Mouse (Mus musculus) testis, postnatal 10 days (tissue): Measurements from ENCODE around the gene Elmo3.

Experiments
- DNase-seq: peaks from one replicate; pipeline ENCODE4 v3.0.0; 2021; ENCODE audit warnings: low spot score

The Elmo3 gene

DNA sequence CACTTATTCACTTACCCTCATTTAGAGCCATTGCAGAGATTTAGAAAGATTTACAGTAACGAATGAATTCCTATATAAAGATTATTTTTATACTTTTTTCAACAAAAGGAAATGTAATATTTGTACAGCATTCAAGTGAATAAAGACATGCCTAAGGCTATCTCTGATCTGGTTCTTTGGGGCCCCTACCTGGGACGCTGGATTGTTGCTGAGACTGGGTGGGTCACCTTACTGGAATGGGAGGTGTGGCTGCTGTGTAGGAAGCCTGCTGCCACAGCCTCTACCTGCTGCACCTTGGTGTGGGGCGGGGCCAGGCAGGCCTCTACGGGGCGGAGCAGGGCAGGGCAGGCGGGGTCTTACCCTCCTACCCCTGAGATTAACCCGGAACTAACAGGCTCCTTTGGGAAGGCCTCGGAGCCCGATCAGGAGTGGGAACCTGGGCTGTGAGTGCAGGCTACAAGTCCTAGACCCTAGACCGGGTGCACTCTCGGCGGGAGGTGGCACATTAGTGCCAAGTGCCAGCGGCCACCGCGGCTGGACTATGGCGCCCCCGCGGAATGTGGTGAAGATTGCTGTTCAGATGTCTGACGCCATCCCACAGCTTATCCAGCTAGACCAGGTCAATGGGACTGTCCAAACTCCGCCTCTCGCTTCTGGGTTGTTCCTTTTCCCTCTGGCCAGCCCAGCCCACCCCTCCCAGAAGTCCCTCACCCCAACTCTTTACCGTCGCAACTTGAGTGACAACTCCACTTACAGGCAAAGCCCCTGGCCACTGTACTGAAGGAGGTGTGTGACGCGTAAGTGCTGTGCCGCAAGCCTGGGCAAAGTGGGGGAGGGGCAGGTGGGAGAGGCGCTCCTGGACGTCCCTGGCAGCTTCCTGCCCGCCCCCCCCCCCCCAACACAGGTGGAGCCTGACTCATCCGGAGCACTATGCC is at the start of gene Elmo3:
Gene Elmo3, plus strand, starts transcription at position 391 of the 935 bp plus-strand sequence.
- DNase-seq = peak; percentile 78

DNA sequence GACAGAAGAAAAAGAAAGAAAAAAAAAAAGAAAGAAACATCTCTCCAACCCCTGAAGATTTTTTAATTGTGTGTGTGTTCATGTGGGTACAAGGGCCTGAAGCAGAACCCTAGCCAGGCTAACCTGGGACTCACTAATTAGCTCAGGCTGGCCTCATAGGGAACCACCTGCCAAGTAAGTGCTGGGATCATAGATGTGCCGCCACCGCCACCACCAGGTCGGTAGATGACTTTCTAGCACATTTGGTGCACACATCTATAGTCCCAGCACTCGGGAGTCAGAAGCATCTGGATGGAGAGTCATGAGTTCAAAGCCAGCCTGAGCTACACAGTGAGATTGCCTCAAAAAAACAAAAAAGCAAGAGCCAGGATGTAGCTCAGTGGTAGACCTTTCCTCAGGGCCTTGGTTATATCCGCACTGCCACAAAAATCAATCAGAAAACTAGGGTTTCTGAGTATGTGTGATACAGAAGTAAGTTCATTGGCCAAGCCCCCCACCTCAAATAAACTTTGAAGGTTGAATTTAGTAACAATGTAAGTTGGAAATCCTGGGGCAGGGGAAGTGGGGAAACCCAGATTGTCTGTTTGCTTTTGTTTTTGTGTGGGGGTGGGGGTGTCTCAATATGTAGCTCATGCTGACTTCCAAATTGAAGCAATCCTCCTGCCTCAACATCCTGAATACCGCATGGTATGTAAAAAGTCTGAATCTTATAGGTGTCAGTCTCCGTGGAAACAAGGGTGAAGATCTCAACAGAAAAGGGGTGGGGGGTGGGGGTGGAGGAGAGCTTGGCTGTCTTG is 47.9 kb upstream of the Elmo3 start:
- DNase-seq = peak; percentile 30

- DNase-seq = peak; percentile 55
Measured at GRCm38 (mm10) chr8:105258911-105259720, 46.3 kb upstream of the Elmo3 start.

GRCm38 (mm10) chr8:105259721-105260320 is 45.6 kb upstream of the Elmo3 start:
- peak; percentile 93 for DNase-seq

DNA sequence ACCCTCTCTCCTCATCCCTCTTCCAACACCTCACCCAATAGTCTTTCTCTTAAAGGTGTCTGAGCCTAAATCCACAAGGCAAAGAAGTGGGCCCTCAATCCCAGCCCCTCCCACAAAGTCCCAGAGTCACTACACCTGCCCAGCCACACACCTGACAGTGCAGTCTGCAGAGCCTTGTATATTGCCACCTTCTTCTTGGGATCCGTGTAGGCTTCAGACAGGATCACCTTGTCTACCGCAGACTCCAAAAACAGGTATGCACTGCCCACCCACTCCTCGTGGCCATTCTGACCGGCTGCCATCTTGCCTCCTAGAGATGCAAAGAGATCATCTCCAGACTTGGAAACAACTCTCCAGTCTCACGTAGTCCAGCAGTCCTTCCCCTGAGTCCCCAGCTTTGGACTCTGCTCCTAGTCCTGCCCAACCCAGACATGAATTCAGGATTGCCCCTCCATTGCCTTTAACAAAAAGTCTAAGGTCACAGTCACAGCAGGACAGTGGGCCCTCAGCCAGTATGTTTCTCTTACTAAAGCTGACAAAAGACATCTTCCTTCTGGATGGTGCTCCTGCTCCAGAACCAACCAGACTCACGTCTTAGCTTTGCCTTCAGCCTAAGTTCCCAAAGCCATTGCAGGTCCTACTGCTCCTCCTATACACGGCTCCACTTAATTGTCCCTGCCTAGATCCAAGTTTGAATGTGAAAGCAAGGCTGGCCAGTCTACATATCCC is 44.9 kb upstream of the Elmo3 start:
- DNase-seq = peak; percentile 37

GRCm38 (mm10) chr8:105261326-105261980 is 43.9 kb upstream of the Elmo3 start:
- DNase-seq = peak; percentile 38

DNA sequence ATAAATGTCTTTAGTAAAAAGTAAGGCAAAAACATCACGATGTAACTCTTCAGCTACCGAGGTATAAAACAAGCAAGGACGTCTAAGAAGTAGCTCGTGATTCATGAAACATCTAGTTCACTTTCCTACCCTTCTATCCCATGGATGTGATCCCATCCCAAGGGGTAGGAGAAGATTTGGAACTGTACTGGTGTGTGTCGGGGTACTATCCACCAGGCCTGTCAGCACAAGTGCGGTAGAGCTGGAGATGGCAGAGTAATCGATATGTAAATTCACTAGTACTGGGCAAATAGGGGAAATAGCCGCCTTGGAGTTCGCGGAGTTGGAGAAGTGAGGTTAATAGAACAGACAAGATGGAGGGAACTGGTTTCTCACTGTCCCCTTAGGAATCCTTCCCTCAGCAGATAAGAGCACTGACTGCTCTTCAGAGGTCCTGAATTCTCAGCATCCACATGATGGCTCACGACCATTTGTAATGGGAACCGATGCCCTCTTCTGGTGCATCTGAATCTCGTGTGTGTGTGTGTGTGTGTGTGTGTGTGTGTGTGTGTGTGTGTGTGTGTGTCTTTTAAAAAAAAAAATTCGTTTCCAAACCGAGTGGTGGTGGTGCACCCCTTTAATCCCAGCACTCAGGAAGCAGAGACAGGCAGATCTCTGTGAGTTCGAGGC is 42.0 kb upstream of the Elmo3 start:
- DNase-seq = peak; percentile 30

DNA sequence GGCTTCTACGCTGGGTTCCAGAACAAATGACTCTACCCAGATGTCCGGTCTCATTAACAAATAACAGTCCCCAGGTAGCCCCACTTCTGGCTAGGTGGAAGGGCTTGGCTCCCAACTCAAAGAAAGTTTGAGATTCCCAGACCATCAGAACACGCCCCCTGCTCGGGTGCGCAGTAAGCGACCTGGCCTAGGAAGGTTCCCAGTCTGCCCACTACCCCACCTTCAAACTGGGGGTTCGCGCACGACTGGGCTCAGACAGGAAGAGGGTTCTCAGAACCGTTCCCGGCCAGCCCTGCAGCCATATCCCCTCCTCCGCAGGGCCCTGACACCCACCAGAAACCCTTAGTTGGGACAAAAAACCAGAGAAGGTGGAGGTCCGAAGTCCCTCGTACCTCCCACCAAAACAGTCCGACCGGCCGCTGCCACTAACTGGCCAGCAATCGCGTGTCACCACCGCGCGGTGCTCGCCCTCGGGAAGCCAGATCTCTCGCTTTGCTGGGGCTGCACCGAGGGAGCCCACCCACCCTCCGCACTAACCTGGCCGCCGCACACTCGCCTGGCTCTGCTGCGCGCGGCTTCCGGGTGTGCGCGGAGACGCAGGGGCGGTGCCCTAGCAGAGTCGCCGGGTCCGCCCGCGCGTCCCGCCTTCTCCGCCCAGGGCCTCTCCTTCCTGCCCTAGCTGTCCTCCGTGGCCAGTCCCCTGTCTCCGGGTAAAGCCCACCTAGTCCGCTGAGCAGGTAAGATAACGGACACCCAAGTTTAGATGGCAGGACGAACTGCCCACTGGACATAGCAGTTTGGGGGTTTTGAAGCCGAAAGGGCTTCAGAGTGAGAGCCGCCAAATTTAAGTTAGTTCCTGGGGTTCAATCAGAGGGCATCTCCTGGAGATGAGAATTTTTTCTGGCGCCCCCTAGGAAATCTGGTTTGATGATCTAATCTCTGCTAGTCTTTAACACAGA is 41.1 kb upstream of the Elmo3 start, which contains the start of the genes Tradd and Fbxl8:
Gene Tradd, minus strand, starts transcription at position 586 of the 959 bp plus-strand sequence.
Gene Fbxl8, plus strand, starts transcription at position 625 of the 959 bp plus-strand sequence.
- DNase-seq = peak; percentile 74

DNA sequence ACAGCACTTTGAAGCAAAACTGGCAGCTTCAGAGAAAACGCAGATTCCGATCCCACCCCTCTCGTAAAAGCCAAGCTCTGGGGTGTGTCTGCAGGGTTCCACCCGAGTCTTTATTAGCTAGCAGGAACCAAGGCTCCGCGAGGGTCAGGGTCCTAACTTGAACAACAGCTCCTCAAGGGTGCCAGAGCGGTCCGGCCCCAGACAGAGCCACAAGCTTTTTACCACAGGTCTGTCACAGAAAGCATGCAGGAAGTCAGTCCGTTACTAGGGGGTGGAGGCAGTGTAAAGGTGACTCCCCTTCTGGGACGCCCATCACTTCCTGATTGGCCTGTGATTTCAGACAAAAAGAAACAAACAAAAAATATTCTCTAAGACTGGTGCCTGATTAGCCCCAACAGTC is 40.3 kb upstream of the Elmo3 start:
- no peak for DNase-seq

GRCm38 (mm10) chr8:105266775-105267174 is 38.6 kb upstream of the Elmo3 start:
- DNase-seq = no peak

GRCm38 (mm10) chr8:105268342-105269074 is 36.9 kb upstream of the Elmo3 start:
- no peak for DNase-seq

- no peak for DNase-seq
Measured at GRCm38 (mm10) chr8:105269075-105269458, 36.3 kb upstream of the Elmo3 start.

DNA sequence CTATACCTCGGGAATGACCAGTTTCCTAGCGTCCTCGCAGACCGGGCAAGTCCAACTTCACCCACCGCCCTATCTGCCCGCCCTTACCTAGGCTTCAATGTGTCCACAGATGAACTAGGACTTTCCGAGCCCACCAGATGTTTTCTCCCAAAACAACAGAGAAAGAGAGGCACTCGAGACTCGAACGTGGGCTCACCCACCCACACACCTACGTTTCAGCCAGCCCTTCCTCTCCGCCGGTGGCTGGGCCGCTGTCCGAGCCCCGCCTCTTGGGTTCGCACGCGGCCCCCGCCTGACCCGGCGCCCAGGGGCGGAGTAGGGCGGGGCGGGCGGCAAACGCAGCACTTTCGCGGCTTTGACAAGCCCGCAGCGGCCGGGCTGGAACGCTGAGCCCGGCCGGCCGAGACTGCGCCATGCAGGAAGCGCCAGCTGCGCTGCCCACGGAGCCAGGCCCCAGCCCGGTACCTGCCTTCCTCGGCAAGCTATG is 35.9 kb upstream of the Elmo3 start, which contains the start of gene Hsf4:
Gene Hsf4, plus strand, starts transcription at position 341 of the 487 bp plus-strand sequence.
- DNase-seq = no peak

DNA sequence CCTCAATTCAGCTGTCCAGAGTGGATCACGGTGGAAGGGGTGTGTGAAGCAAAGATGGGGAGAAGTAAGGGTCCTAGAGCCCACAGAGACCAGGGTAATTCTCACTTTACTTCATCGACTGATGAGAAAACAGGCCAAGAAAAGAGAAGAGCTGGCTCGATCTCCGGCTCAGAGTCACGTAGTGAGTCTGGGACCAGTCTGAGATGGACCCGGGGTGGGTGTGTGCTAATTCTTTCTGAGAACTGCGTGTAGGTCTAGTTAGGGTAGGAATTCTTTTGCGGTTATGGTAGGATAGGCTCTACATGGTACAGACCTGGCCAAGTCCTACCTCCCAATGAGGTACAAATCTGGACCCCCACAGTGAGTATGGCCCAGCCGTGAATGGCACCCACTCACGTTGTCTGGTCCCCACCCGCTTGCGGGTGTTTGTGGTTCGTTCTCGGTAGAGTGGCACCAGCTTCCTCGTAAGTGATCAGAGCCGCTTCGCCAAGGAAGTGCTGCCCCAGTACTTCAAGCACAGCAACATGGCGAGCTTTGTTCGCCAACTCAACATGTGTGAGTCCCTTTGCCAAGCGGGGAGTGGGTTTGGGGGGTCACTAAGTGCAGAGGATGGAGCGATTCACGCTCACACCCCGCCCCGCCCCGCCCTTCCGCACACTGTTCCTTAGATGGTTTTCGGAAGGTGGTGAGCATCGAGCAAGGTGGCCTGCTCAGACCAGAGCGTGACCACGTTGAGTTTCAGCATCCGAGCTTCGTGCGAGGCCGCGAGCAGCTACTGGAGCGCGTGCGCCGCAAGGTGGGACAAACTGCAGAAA is 35.1 kb upstream of the Elmo3 start:
- no peak for DNase-seq

DNA sequence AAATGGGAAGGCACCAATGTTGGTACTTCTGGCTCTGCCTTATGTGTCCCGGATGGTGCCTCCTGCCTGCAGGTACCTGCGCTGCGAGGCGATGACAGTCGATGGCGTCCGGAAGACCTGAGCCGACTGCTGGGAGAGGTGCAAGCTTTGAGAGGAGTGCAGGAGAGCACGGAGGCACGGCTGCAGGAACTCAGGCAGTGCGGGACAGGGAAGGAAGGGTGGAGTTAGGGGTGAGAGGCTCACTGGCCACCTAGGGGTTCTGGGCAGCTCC is 34.5 kb upstream of the Elmo3 start:
- DNase-seq = no peak

DNA sequence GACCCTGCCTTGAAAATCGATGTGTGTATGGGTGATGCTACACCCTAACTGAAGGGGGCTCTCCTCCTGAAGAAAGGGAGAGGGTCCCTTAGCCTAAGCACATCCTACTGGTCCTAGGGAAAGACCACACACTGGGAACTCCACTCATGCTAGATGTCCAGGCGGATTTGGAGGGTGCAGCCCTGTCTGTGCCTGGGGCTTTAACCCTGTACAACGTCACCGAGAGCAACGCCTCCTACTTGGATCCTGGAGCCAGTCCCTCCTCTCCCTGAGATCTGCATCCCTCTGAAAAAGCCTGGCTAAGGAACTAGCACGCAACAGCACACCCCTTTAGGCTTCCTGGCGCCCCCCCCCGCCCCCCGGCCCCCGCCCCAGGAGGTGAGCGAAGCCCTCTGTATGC is 30.0 kb upstream of the Elmo3 start:
- no peak for DNase-seq

DNA sequence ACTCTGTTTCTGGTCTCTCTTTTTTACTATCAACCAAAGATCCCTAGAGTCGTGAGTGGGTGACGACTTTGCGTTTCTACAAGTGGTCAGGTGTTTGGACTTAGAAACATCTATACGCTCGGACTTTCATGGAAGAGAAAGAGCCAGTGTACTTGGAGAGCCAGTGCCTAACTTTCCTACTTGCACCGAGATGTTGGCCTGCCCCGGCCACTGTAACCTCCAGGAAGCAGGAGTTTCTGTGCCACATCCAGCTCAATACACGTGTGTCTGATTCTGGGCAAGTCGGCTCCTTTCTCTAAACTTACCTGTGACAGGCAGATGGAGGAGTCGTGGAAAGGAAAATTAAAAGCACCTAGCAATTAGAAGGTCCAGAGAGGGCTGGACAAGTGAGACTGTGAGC is 29.6 kb upstream of the Elmo3 start, which contains the start of gene Nol3:
Gene Nol3, plus strand, starts transcription at position 301 of the 400 bp plus-strand sequence.
- DNase-seq = no peak
